Mouse (Mus musculus) intestine, postnatal 0 days (tissue): ENCODE results near the gene Snx17. TPM values are rescaled to one million over a fixed set of nuclear protein-coding genes. Genes with fewer than 3 reads are reported as not detected.

ENCODE experiments used
- ATAC-seq: fragments of 200-750 bp; cut with Nextera tagmentation; 2 replicates; pipeline ENCODE4 v1.8.0; 2017; ENCODE audit warnings: mild to moderate bottlenecking, moderate TSS enrichment, moderate library complexity
- H3K27ac ChIP-seq: fragments of 300-500 bp; sonication (generic); 2 replicates; pipeline ENCODE4 v1.5.1; 2014; ENCODE audit warnings: mild to moderate bottlenecking, low read depth, low read length, moderate library complexity
- H3K27me3 ChIP-seq: fragments of 300-500 bp; sonication (generic); replicated peaks from 2 replicates; pipeline ENCODE4 v1.6.1; 2014; ENCODE audit warnings: low read length, mixed read lengths; ENCODE audit not compliant: control insufficient read depth, insufficient read depth
- H3K36me3 ChIP-seq: fragments of 300-500 bp; sonication (generic); 2 replicates; pipeline ENCODE4 v1.6.1; 2014; ENCODE audit warnings: mild to moderate bottlenecking, moderate library complexity; ENCODE audit not compliant: control insufficient read depth, insufficient read depth
- H3K4me1 ChIP-seq: fragments of 300-500 bp; sonication (generic); replicated peaks from 2 replicates; pipeline ENCODE4 v1.6.1; 2014; ENCODE audit warnings: antibody characterized with exemption, low read length, mixed read lengths; ENCODE audit not compliant: control insufficient read depth, insufficient read depth
- H3K4me2 ChIP-seq: fragments of 300-500 bp; sonication (generic); replicated peaks from 2 replicates; pipeline ENCODE4 v1.6.1; 2014; ENCODE audit warnings: low read depth, mild to moderate bottlenecking, moderate library complexity
- H3K4me3 ChIP-seq: fragments of 300-500 bp; sonication (generic); 2 replicates; pipeline ENCODE4 v1.5.1; 2014; ENCODE audit warnings: low read depth, low read length
- H3K9ac ChIP-seq: fragments of 300-500 bp; sonication (generic); 2 replicates; pipeline ENCODE4 v1.6.1; 2014; ENCODE audit warnings: mild to moderate bottlenecking, low read depth, low read length
- H3K9me3 ChIP-seq: fragments of 300-500 bp; sonication (generic); 2 replicates; pipeline ENCODE4 v1.6.1; 2016; ENCODE audit warnings: mixed run types; ENCODE audit not compliant: control insufficient read depth
- CTCF ChIP-seq: sonication (generic); IDR thresholded peaks from 2 replicates; pipeline ENCODE4 v1.5.1; 2016; ENCODE audit warnings: low read depth, mild to moderate bottlenecking, control low read depth, antibody characterized with exemption, moderate library complexity
- WGBS: fragments of 180-500 bp; shearing (Covaris S2); extraction: QIAGEN DNeasy Blood & Tissue Kit; methylation state at CpG from one replicate; pipeline ENCODE4 v1.1.7; 2014; 5-methylcytosine and 5-hydroxymethylcytosine counted together
- polyA plus RNA-seq: library from polyadenylated mRNA; unstranded; fragments of >200 nt; fragmentation: Nextera tagmentation; extraction: Ambion mirVana; gene quantifications from 2 replicates; pipeline ENCODE4 v1.2.1, GENCODE M21; 2015

The Snx17 gene
- polyA plus RNA-seq, 1 experiment from 2014 or later = 122 TPM

GRCm38 (mm10) chr5:31188223-31188840 is 4.7 kb upstream of the Snx17 start:
- TF ChIP-seq CTCF = peak; percentile 63
- Histone ChIP-seq H3K27ac (no peak overlapping the region), H3K4me3 (no peak overlapping the region), H3K9ac (no peak overlapping the region), H3K9me3 (no peaks in the 10 kb centered on the region), H3K4me1 (no peaks in the 10 kb centered on the region; the same call in 1 of the 2 replicates), H3K36me3 (peaks cover 37% of the 10 kb centered on the region), H3K4me2 (no peak overlapping the region), H3K27me3 (no peaks in the 10 kb centered on the region)
- 79% methylated on average over 4 of the region's 4 CpGs for WGBS
- ATAC-seq = no peak

GRCm38 (mm10) chr5:31190201-31190600 is 2.8 kb upstream of the Snx17 start:
- WGBS = 92% methylated on average over 9 of the region's 9 CpGs
- no peak for TF ChIP-seq CTCF
- Histone ChIP-seq H3K36me3 (peaks cover 46% of the 10 kb centered on the region), H3K9me3 (no peaks in the 10 kb centered on the region), H3K27ac (no peak overlapping the region), H3K27me3 (no peaks in the 10 kb centered on the region), H3K4me2 (no peak overlapping the region), H3K9ac (no peak overlapping the region), H3K4me1 (no peaks in the 10 kb centered on the region; the same call in 1 of the 2 replicates), H3K4me3 (no peak overlapping the region)
- no peak for ATAC-seq

- TF ChIP-seq CTCF = no peak
- 8% methylated on average over 42 of the region's 42 CpGs for WGBS
- peak overlapping the region; percentile 88 for H3K9ac ChIP-seq
- no peaks in the 10 kb centered on the region for H3K27me3 ChIP-seq
- peak overlapping the region; percentile 77 for H3K27ac ChIP-seq
- H3K4me3 ChIP-seq = peak overlapping the region; percentile 76
- no peaks in the 10 kb centered on the region for H3K9me3 ChIP-seq
- ATAC-seq = peak; percentile 74
- no peaks in the 10 kb centered on the region; the same call in 1 of the 2 replicates for H3K4me1 ChIP-seq
- H3K4me2 ChIP-seq = peak overlapping the region; percentile 77
- H3K36me3 ChIP-seq = peaks cover 60% of the 10 kb centered on the region
Observed at GRCm38 (mm10) chr5:31192045-31192938, 735 bp upstream of the Snx17 start.

GRCm38 (mm10) chr5:31193631-31194281 is 729 bp downstream of the Snx17 start:
- Histone ChIP-seq H3K9ac (peak overlapping the region; percentile 88), H3K27me3 (no peaks in the 10 kb centered on the region), H3K4me1 (no peaks in the 10 kb centered on the region; the same call in 1 of the 2 replicates), H3K4me2 (peak overlapping the region; percentile 77), H3K9me3 (no peaks in the 10 kb centered on the region), H3K4me3 (peak overlapping the region; percentile 76), H3K36me3 (peaks cover 62% of the 10 kb centered on the region), H3K27ac (peak overlapping the region; percentile 96)
- peak; percentile 17; the same call in 1 of the 2 replicates for ATAC-seq
- TF ChIP-seq CTCF = no peak
- 7% methylated on average over 25 of the region's 25 CpGs for WGBS

- peaks cover 65% of the 10 kb centered on the region for H3K36me3 ChIP-seq
- peak overlapping the region; percentile 76; the same call in 1 of the 2 replicates for H3K4me3 ChIP-seq
- peak overlapping the region; percentile 77 for H3K4me2 ChIP-seq
- no peaks in the 10 kb centered on the region; the same call in 1 of the 2 replicates for H3K4me1 ChIP-seq
- ATAC-seq = no peak
- H3K9me3 ChIP-seq = no peaks in the 10 kb centered on the region
- H3K9ac ChIP-seq = no peak overlapping the region
- H3K27me3 ChIP-seq = no peaks in the 10 kb centered on the region
- H3K27ac ChIP-seq = peak overlapping the region; percentile 96; the same call in 1 of the 2 replicates
- WGBS = 79% methylated on average over 16 of the region's 16 CpGs
- no peak for TF ChIP-seq CTCF
Observed at GRCm38 (mm10) chr5:31194486-31195485, 1.8 kb downstream of the Snx17 start.
